Mouse (Mus musculus) skeletal muscle tissue, adult 2 months (tissue): ENCODE data around the gene Dmp1.
A peak's percentile ranks its signal among the peaks of the same experiment; 100 is the strongest.

Experiments used
- DNase-seq: peaks from one replicate; pipeline ENCODE4 v3.0.0-alpha.2; 2012; ENCODE audit warnings: low read depth, low spot score

Dmp1 gene

DNA sequence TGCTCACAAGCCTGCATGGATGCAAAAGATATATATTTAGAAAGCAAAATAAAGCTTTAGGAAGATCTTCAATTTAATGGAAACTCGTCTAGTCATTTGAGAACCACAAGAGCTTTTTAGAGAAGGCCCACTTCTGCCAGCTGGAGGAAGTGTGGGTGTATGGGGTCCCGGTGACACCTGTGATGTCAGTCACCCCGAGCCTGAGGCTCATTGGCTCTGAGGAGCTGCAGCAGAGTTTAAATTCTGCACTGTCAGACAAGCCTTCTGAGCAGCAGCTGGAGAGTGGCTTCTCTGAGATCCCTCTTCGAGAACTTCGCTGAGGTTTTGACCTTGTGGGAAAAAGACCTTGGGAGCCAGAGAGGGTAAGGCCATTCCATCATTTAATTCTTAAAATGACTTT is at the start of gene Dmp1:
TSS of gene Dmp1 (plus strand) at position 263 of the 400 bp plus-strand sequence.
- no peak for DNase-seq

- no peak for DNase-seq
Observed at GRCm38 (mm10) chr5:104157701-104158100, 44.7 kb upstream of the Dmp1 start.

DNA sequence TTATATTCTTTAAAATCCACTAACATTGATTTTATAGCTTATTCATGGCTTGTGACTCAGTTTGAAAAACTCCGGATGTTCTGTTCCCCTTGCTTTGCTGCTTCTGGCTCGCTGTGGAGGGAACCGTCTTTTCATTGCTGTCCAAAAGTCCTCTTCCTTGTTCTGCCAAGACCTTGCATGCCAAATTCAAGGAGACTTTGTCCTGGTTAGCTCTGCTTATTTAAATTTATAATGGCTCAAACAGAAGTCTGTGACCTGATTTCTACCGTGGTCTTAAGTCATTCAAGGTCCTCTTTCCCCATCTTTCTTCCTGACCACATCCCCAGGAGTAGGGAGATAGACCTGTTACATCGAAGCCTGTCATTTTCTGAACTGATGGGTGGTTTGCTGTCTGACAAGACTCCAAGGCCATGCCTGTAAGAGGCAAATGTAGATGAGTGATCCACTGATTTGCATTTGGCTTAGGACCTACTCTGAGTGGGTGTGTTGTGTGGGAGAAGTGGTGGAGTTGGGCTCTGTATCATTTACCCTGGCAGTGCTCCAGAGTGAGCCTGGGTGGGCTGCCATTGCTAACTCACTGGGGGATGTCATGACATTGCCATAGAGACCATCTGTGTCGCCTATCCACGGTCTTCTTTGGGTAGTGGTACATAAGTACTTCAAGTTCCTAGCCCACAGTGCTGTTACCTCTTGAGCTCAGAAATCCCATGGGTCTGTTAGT is 43.9 kb upstream of the Dmp1 start:
- DNase-seq: peak; percentile 30

DNA sequence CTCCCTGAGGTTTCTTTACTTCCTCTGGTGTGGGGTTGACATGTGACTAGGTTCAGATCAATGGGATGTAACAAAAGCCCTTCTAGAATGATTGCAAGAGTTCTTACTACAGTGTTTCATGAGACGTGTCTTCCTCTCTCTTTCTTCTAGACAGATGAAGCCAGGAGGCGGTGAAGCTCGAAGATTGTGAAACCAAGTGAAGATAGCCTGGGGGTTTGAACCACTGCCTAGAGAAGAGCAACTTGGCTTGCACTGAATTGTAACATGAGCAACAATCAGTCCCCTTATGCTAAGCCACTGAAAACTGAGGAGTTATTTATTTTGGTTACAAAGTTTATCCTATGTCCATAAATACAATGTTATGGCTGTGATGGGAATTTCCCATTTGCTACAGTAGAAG is 41.8 kb upstream of the Dmp1 start:
- DNase-seq: no peak

DNA sequence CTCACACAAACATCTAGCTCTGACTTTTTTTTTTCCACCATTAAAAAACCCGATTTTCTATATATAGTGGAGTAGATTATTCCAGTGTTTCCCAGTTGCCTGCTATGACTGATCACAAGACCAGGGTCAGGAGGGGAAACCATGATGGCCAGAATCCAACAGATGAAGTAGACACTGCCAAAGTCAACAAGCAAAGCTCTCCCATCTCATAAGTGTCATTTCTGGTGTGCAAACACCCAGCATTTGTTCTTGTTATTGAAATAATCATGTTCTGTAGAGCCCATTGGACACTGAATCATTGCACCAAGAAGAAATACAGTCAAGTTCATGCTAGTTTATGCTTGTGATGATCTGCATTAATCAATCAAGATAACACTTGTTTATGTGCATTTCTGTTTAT is 41.0 kb upstream of the Dmp1 start:
- peak; percentile 43 for DNase-seq

DNA sequence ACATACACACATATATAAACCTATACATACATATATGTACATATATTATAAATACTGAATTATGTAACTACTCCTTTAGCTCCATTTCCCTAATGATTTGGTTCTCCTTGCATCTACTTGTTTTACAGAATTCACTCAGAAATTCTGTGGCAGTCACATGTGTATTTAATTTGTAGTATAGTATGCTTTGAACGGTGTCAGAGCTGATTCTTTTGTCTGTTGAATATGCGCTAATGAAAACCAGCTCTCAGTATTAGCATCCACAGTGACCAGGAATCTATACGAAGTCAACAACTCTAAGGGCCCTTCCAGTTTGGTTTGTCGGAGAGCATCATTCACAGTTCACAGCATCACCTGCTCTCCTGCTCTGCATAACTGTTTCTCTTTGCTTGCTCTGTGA is 38.9 kb upstream of the Dmp1 start:
- no peak for DNase-seq

DNA sequence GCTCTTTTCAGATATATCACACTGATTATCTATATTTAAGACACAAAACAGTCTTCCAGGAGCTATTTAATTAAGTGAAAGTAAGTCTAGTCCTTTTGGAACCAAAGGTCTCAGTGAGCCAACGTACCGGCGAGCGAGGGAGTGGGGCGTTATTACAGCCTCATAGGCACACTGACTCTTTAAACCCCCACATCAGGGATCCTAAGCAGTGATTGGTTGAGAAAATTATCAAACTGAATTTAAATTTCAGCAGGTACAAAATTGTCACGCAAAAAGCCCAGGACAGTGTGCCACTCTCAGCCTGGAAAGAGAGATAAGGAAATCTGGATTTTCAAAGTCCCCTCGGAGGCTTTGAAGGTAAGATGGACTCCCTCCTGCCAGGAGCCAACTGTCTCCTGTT is 32.0 kb upstream of the Dmp1 start, which contains the start of gene Dspp:
TSS of gene Dspp (plus strand) at position 301 of the 400 bp plus-strand sequence.
- no peak for DNase-seq

GRCm38 (mm10) chr5:104173094-104173493 is 29.3 kb upstream of the Dmp1 start:
- no peak for DNase-seq

GRCm38 (mm10) chr5:104183743-104184142 is 18.7 kb upstream of the Dmp1 start:
- DNase-seq: no peak

- DNase-seq: no peak
Observed at GRCm38 (mm10) chr5:104187281-104187680, 15.1 kb upstream of the Dmp1 start.

- DNase-seq: peak; percentile 15
Observed at GRCm38 (mm10) chr5:104195086-104195485, 7.3 kb upstream of the Dmp1 start.

- DNase-seq: peak; percentile 12
Observed at GRCm38 (mm10) chr5:104201153-104201950, 1.1 kb upstream of the Dmp1 start.

GRCm38 (mm10) chr5:104212531-104212930 is 10.1 kb downstream of the Dmp1 start:
- DNase-seq: no peak

DNA sequence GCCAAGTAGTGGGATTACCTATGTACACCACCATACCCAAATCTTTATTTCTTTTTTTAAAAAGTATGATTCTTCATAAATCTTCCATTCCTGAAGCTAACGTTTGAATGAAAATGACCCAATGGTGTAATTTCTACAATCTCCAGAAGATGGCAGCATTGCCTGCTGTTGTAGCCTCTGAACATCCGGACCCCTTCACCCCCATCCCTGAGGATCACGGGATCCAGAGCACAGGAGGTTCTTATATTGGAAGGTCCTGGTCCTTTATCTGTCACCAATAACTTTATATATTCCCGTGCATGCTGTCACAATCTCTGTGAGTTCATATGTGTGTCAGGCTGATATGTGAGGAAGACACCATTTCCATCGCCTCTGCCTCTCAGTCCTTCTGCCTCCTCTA is 16.5 kb downstream of the Dmp1 start:
- DNase-seq: no peak

DNA sequence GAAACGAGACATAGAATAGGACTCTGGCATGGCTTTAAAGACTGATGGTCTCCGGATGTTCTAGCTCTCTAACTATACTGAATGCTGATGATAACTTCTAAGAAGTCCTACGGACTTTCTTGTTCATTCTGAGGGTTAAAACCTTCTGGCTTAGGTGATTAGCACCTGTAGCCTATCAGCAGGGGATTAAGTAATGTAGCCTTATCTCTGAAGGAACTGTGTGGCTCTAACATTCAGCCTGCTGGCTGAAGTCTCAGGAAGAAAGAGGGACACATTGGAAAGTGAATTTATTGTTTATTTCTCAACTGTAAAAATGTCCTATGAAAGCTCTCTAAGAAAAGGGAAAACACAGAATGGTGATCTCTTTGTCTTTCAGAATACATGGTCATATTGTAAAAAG is 21.9 kb downstream of the Dmp1 start:
- DNase-seq: no peak

GRCm38 (mm10) chr5:104224750-104225149 is 22.3 kb downstream of the Dmp1 start:
- no peak for DNase-seq

DNA sequence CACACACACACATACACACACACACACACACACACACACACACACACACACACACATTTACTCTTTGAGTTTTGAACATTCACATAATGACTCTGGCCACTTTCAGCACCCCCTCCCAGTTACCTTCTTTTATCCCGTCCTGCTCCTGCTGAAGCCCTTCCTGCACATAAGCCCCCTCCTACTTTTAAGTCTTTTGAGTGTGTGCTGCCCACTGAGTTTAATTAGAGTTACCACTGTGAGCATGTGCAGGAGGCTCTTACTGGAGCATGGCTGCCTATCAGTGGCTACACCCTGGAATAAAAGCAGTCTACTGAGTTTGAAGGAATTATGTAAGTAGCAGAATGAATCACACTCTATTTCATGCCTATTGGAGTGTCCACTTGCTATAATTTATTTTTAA is 26.1 kb downstream of the Dmp1 start:
- no peak for DNase-seq

DNA sequence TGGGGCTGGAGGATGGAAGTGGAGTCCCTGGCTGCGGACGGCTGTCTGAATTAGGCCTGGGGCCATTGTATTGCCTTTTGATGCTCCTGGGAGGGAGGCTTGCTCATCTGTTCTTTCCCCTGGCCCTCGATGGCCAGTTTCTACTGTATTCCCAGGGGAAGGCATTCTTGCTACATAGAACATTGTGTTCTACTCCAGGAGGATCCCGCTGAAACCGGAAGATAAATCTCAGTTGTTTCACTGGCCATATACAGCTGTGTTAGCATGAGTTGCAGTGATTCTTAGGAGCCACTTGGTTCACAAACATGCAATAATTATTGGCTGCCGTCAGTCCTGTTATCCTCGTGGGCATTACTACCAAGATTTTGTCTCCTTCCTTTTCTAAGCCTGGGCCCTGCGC is 34.3 kb downstream of the Dmp1 start:
- DNase-seq: peak; percentile 80

- DNase-seq: peak; percentile 75
Observed at GRCm38 (mm10) chr5:104239674-104240378, 37.4 kb downstream of the Dmp1 start.

DNA sequence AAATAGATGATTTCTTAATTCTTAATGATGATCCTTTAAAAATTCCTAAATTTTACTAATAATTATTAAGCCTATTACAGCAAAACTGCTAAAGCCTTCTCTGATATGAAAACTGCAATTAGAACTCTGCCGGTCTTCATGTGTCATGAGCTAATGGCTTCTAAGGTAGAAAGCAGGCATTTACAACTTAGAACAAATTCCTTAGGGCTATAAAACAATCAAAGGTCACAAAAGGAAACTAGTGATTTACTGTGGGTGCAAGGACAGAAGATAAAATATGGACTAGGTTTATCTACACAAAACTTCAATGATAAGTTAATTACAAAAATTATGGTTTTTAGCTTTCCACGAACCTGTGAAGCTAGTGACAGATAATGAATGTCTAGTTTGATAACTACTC is 41.8 kb downstream of the Dmp1 start:
- DNase-seq: no peak

DNA sequence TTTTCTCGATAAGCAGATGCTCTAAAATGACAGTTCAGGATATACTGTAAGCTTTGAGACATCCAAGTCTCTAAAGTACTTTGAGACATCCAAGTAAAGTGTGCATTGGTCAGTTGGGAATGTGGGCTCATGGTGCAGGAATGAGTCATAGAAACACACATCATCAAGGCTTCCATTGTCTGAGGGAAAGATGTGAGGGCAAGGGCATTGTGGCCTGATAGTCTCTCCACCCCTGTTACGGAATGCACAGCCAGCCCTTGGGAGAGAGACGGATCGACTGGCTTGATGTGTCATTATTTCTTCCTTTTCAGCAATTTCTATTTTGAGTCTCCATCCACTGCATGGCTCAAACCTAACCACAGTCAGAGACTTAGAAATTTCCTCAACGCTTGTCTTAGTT is 49.4 kb downstream of the Dmp1 start:
- DNase-seq: no peak

- DNase-seq: no peak
Observed at GRCm38 (mm10) chr5:104256585-104256984, 54.2 kb downstream of the Dmp1 start.
